Mouse (Mus musculus): ENCODE measurements at regions not wholly inside any gene's neighbourhood (a gene's known extent, or its start where the extent isn't known, plus 50 kb on each side); places are given as distances from the start of the nearest gene placed in this dataset.
"Not testable (repeated sequence)": the region's sequence is repeated elsewhere in the genome, so short reads cannot be mapped to it uniquely, and the experiment has no call there.

DNA sequence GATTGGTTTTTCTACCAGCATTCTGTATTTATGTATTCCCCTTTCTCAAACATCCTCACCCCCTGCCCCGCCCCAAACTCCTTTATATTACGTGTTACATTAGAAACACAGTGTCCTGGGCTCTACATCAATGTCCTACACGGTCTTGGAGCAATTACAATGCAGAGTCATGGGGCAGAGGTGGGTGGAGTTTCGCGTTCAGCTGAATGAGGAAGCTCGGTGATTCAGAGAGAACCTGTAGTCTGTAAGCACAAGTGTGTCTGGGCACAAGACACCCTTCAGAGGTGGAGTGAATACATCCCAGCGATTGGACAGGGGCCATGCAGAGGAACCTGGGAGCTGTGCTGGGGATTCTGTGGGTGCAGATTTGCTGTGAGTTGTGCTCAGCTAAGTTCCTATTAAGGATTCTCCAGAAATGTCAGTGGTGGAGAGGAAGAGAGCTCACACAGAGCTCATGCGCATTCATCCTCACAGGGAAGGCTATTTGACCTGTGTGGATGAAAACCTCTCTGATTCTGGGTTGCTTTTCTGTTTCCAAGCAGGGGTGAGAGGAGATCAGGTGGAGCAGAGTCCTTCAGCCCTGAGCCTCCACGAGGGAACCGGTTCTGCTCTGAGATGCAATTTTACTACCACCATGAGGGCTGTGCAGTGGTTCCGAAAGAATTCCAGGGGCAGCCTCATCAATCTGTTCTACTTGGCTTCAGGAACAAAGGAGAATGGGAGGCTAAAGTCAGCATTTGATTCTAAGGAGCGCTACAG is 495.2 kb upstream of the Olfr1507 start:
- intact Hi-C loops (cut with DNase I); DNase-seq: not testable (repeated sequence)

- intact Hi-C loops (cut with DNase I); DNase-seq: not testable (repeated sequence)
Observed at GRCm38 (mm10) chr14:52989940-52990339, 494.4 kb upstream of the Olfr1507 start.

GRCm38 (mm10) chr14:52988563-52988962 is 493.0 kb upstream of the Olfr1507 start:
- DNase-seq; intact Hi-C loops (cut with DNase I): not testable (repeated sequence)

- DNase-seq; intact Hi-C loops (cut with DNase I): not testable (repeated sequence)
Observed at GRCm38 (mm10) chr14:52972207-52973003, 476.9 kb upstream of the Olfr1507 start.

- DNase-seq; intact Hi-C loops (cut with DNase I): not testable (repeated sequence)
Observed at GRCm38 (mm10) chr14:52962110-52962509, 466.6 kb upstream of the Olfr1507 start.

DNA sequence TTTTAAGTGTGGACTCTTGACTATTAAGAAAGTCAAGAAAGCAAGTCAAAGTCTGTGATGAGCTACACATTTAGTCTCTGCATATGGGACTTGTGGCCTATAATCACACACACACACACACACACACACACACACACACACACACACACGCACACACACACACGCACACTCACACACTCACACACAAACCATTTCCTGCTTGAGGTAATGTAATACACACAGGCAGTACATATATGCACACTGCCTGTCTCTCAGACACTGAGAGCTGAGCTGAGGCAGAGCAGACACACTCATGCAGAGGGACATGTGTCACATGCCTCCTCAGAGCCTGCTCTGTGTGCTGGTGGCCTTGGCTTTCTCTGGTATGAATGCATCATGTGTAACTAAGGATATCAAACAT is 461.0 kb upstream of the Olfr1507 start:
- intact Hi-C loops (cut with DNase I); DNase-seq: not testable (repeated sequence)

DNA sequence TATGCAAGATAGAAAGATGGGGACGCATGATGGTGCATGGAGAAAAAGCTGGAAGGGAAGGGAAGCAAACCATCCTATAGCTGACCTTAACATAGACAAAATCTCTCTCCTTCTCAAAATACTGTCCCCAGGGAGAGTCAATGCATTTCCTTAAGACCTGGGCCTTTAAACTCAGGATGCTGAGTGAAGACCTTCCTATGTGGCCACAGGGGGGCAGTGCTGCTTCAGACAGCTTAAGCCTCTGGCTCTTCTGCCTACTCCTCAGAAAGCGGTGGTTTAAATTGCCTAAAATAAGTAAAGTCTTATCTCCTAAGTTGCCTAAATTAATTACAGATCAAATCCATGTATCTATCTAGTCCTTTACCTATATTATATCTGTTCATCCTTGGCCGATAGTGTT is 449.4 kb upstream of the Olfr1507 start:
- DNase-seq; intact Hi-C loops (cut with DNase I): not testable (repeated sequence)

GRCm38 (mm10) chr14:52942438-52942837 is 446.9 kb upstream of the Olfr1507 start:
- DNase-seq; intact Hi-C loops (cut with DNase I): not testable (repeated sequence)

GRCm38 (mm10) chr14:52941747-52942146 is 446.2 kb upstream of the Olfr1507 start:
- intact Hi-C loops (cut with DNase I); DNase-seq: not testable (repeated sequence)

DNA sequence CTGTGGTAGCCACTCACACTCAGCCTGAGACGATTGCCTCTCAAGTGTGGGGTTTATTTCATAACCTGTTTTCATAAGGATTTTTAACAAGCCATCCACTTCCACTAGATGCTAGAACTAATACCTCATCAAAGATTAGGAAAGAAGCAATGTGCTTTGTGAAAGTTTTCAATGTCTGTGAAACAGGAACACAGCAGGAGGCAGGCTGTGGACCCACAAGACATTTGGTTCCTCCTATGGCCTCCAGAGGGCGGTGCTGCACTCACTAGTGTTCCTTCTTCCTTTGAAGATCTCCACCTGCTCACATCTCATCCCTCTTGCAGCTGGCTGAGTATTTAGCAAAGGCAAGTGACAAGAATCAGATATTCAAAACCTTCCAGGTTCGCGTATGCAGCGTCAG is 424.6 kb upstream of the Olfr1507 start:
- DNase-seq; intact Hi-C loops (cut with DNase I): not testable (repeated sequence)

DNA sequence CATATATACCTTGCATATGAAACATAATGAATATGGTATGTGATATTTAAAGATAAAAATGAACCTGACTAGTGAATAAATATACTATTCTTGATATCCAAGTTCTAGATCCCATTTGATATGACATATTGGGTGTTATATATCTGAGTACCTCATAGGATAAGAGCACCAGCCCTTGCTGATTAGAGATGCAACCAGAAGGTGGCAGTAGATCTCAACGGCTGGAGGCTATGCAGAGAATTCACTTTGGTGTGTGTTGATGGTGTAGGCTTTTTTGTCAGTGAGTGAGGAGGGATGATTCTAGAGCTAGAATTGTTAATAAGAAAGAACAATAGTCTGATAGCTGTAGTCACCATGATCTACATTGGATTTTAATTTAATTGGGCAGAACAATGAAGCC is 418.3 kb upstream of the Olfr1507 start:
- intact Hi-C loops (cut with DNase I); DNase-seq: not testable (repeated sequence)

DNA sequence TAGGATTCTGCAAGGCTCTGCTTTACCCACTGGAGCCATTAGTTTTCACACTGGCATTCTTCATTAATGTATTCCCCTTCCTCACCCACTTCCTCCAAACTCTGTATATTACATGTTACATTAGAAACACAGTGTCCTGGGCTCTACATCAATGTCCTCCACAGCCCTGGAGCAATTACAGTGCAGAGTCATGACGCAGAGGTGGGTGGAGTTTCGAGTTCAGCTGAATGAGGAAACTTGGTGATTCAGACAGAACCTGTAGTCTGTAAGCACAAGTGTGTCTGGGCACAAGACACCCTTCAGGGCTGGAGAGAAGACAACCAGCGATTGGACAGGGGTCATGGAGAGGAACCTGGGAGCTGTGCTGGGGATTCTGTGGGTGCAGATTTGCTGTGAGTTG is 404.1 kb upstream of the Olfr1507 start:
- intact Hi-C loops (cut with DNase I); DNase-seq: not testable (repeated sequence)

- DNase-seq; intact Hi-C loops (cut with DNase I): not testable (repeated sequence)
Observed at GRCm38 (mm10) chr14:52898310-52898709, 402.8 kb upstream of the Olfr1507 start.

DNA sequence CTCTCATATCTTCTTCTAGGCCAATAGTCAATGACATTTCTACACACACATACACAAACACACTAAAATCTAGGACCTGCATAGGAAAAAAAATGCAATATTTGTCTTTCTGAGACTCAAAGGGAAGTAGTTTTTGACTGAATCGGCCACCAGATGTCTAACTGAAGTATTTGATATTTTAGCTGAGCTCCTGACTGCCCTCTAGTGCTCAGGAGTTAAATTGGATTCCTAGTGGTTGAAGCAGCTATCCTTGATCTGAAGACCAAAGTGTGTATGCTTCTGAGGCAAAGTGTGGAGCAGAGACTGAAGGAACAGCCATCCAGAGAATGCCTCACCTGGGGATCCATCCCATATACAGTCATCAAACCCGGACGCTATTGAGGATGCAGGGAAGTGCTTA is 384.4 kb upstream of the Olfr1507 start:
- intact Hi-C loops (cut with DNase I); DNase-seq: not testable (repeated sequence)

DNA sequence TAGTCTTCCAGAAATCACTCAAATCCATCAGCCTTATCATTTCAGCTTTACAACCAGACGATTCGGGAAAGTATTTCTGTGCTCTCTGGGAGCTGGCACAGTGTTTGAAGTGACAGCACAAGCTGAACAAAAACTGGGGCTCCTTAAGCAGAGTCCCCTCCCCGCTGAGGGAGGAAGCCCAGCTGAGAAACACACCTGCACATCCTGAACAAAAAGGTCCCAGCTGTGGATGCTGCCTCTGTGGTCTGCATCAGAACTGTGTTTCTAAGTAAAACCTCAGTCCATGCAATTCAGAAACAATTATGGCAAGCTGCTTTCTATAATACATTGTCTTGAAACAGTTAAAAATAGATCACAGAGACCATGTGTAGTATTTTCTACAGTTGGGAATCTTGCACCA is 368.3 kb upstream of the Olfr1507 start:
- intact Hi-C loops (cut with DNase I); DNase-seq: not testable (repeated sequence)

DNA sequence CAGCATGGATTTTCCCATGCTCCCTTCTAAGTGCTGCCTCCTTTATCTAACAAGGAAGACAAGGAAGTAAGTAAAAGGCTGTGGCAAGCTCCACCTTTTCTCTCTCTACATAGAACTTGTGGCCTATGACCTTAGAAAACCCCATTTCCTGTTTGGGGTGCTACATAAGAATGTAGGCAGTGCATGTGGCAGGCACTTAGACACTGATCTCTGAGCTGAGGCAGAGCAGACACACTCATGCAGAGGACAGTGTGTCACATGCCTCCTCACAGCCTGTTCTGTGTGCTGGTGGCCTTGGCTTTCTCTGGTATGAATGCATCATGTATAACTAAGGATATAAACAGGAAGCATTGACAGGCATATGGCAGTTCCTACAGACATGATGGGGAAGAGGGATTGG is 367.6 kb upstream of the Olfr1507 start:
- intact Hi-C loops (cut with DNase I); DNase-seq: not testable (repeated sequence)

DNA sequence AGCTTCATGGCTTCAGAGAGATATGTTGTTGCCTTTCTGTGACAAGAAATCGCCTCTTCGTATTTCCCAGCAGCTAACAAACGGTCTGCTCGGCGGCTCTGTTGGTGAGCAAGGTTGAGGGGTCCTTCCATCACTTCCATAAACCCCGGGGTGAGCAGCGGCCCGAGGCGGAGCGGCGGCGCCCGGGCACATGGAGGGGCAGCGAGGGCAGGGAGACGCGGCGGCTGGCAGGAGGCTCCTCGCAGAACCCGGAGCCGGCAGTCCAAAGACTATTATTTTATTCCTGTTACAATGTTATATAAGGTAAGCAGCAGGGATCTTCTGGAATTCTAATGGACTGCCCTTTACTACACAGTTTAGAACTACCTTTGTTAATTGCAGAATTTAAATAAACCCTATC is 366.9 kb upstream of the Olfr1507 start:
- not testable (repeated sequence) for DNase-seq

GRCm38 (mm10) chr14:52855339-52855738 is 359.8 kb upstream of the Olfr1507 start:
- intact Hi-C loops (cut with DNase I); DNase-seq: not testable (repeated sequence)

More for the DNA sequence above, 366.9 kb upstream of the Olfr1507 start:
- intact Hi-C loops (cut with DNase I), result not testable (repeated sequence)

DNA sequence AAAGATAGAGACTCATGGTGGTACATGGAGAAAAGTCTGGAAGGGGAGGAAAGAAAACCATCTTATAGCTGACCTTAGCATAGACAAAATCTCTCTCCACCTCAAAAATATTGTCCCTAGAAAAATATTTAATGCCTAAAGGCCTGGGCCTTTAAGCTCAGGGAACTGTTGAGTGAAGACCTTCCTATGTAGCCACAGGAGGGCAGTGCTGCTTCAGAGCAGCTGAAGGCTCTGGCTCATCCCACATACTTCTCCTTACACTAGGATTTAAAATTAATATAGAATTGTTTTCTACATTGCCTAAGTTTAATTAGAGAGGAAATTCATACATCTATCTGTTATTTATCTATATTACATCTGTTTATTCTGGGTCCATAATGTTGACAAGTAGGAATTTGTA is 358.0 kb upstream of the Olfr1507 start:
- DNase-seq; intact Hi-C loops (cut with DNase I): not testable (repeated sequence)

DNA sequence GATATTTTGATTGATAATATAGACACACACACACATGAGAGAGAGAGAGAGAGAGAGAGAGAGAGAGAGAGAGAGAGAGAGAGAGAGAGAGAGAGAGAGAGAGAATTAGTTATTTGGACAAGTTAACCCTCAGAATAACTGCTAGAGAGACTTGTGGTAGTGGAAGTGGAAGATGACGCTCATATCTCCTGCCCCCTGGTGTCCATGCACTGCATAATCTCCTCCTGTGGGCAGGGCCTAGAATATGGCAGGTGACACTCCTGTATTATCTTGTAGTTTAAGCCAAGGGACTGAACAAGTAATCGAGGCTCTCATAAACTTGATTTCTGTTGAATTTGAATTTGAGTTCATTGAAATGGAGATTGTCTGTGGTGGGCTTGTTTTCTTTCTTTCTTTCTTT is 352.4 kb upstream of the Olfr1507 start:
- intact Hi-C loops (cut with DNase I); DNase-seq: not testable (repeated sequence)

GRCm38 (mm10) chr14:52824005-52824404 is 328.5 kb upstream of the Olfr1507 start:
- intact Hi-C loops (cut with DNase I), result not testable (repeated sequence)

More at GRCm38 (mm10) chr14:52824005-52824404, 328.5 kb upstream of the Olfr1507 start:
- DNase-seq, result not testable (repeated sequence)

All from heart, postnatal 14 days (tissue).